Mouse (Mus musculus) adrenal gland, adult 2 months (tissue): Measurements from ENCODE around the gene Klhdc7a. TPM values are rescaled to one million over a fixed set of nuclear protein-coding genes. Genes with fewer than 3 reads are reported as not detected.

Experiments used
- DNase-seq: peaks from one replicate; pipeline ENCODE4 v3.0.0; 2021
- microRNA-seq, 2 experiments: library from miRNA; unstranded; fragments of <30 nt; microRNA quantifications; one replicate each; pipeline ENCODE4 v1.2.0; 2021
- polyA plus RNA-seq: library from polyadenylated mRNA; depleted of rRNA; stranded (reverse); fragments of >200 nt; gene quantifications from 2 replicates; pipeline ENCODE4 v1.2.3, GENCODE M21; 2012; rRNA removed
- total RNA-seq, 2 experiments: library from RNA; stranded (reverse); gene quantifications; 2 replicates each; pipeline ENCODE4 v1.2.3; 2021

Gene Klhdc7a
- total and polyA plus RNA-seq, 3 experiments, result 10.2 to 22.0 (median 15.2) TPM

DNA sequence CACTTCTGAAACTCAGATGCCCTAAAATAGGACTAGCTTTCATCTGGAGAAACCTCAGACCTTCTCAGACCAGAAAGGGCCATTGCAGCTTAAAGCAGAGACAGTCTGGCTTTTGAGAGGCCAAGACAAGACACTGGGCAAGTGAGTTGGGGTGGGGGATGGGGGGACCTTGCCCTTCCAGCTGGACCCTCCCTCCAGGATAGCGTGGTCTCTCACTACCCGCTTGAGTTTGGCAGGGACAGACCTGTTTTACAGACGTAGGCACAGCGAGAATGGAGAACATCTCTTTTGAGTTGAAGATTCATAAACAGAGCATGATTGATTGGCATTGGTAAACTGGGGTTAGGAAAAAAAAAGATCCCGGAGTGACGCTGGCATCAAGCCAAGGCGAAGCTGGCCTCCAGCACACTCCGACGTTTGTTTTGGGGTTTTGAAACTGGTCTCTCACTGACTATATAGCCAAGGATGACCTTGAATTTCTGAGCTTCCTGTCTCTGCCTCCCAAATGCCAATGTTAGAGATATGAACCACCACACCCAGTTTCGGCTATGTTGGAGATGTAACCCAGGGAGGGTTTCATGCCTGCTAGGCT, 7.0 kb downstream of the Klhdc7a start:
- peak; percentile 21 for DNase-seq

DNA sequence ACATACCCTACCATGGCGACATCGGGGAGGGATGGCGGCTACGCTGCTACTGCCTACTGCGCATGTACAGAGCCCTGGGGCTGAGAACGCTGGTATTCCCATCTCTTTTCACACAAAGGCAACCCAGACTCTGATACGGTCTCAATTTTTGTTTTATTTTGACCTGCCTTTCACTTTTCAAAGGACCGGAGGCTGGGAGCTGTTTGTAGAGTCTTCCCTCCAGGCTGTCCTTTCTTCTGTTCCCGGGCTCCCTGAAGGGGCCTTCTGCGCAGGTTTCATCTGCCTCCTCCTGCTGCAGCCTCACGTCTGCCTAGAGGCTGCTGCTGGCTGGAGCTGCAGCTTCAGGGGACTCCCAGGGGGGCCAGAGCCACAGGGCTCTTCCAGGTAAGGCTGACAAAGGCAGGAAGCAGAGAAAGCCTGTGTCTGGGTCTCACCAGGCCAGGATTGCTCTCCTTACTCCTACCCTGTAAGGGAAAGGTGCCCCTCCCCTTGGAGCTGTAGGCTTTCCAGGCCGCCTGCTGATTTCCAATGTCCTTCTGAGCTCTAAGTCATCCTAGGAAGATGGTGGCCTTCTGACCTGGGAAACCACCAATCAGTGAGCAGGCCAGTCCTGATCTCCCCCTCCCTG, 7.6 kb downstream of the Klhdc7a start:
- no peak for DNase-seq

DNA sequence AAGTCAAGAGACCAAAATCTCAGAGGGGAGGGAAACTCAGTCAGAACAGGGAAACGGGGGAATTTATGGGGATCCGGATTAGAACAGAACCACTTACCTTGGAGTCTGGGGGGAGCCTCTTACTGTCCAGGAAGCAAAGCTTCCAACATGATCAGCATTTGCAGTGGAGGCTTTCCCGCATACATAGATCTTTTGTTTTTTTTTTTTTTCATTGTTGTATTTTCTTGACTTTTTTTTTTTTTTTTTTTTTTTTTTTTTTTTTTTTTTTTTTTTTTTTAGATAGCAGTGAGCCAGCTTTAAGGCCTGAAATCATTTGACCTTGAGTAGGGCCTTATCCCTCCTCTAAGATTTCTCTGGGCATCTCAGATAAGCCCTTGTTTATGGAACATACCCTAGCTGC, 8.6 kb downstream of the Klhdc7a start:
- no peak for DNase-seq

DNA sequence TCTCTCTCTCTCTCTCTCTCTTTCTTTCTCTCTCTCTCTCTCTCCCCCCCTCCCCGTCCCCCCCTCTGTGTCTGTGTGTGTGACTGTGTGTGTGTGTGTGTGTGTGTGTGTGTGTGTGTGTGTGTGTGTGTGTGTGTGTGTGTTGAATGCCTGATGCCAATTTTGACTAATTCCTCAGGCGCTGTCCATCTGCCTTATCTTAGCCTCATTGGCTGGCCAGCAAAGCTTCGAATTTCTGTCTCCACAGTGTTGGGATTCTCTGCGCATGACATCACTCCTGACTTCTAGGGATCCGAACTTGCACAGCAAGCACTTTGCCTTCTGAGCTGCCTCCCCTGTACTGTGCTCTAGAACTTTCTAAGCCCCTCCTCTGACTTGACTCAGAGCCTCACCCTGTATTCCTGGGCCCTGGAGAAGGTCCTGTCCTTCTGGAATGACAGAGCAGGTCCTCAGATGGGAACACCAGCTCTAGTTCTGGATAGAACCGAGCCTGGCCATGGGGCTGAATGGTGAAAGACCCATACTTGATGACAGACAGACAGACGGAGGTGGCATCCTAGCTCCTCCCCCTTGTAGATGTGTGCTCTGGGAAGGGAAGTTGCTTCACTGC, 16.8 kb downstream of the Klhdc7a start:
- no peak for DNase-seq

DNA sequence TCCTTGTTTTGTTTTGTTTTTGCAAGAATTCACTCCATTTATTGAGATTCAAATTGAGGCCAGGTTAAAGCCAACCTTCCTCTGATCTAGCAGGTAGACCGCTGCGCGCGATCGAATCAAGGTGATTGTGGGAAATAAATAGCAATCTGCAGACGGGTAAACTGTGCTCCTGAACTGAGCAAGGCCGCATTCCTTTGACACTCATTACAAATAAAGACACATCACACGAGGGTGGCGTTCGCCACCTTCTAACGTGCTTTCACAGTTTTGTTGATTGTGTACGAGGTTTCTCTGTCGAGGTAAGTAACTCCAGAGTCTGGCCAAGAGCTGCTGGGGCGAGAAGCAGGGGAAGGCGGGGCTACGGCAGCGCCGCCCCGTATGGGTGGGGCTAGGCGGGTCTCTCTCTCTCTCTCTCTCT, 17.4 kb downstream of the Klhdc7a start:
- DNase-seq, result peak; percentile 34

DNA sequence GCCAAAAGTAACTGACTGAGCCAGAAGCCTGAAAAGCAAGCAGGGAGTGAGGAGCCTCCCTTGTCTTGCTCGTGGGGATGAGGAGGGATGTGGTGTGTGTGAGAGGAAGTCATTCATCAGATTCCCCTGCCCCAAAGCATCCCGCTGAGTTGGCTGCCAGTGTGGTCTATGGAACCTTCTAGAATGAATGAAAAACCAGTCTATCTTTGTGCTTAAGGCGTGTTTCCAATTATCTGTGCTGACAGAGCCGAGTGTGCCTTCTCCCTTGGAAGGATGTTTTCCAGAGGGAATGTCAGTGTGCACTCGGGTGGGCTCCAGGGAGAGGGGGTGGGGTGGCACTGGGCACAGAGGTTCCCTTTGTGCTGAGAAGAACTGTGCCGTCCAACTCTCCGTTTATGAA, 19.2 kb downstream of the Klhdc7a start:
- no peak for DNase-seq

DNA sequence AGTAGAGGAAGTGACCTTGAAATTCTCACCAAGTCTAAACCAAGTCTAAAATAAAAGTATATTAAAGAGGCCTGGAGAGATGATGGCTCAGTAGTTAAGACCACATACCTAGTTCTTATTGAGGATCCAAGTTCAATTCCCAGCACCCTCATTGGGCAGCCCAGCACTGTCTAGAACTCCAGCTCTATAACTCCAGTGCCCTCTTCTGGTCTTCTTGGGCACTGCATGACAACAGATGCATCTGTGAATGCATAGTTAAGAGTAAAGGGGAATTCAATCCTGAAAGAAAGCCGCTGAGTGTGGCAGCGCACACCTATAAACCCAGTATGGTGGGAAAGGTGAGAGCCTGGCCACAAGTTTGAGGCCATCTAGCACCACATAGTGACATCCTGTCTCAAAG, 20.5 kb downstream of the Klhdc7a start:
- no peak for DNase-seq

DNA sequence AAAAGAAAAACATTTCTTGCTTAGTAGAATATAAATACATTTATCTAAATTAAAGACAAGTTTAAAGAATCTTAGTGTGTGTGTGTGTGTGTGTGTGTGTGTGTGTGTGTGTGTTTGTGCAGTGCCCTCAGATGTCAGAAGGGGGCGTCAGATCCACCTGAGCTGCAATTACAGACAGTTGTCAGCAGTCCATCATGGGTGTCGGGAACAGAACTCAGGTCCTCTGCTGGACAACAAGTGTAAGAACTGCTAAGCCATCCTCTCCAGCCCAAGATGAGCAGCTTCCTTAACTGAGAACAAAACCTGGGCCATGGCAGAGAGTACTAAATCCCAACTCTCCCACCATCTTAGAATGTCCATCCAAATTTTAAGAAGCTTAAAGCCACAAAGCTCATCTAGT, 26.0 kb downstream of the Klhdc7a start:
- no peak for DNase-seq

DNA sequence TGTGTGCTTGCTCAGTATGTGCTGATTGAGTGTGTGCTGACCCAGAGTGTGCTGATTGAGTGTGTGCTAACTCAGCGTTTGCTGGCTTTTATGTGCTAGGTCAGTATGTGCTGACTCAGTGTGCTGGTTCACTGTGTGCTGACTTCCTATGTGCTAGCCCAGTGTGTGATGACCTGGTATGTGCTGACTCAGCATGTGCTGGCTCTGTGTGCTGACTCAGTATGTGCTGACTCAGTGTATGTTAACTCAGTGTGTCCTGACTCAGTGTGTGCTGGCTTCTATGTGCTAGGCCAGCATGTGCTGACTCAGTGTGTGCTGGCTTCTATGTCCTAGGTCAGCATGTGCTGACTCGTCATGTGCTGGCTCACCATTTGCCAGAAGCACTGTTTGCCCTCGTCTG, 32.3 kb downstream of the Klhdc7a start:
- no peak for DNase-seq

DNA sequence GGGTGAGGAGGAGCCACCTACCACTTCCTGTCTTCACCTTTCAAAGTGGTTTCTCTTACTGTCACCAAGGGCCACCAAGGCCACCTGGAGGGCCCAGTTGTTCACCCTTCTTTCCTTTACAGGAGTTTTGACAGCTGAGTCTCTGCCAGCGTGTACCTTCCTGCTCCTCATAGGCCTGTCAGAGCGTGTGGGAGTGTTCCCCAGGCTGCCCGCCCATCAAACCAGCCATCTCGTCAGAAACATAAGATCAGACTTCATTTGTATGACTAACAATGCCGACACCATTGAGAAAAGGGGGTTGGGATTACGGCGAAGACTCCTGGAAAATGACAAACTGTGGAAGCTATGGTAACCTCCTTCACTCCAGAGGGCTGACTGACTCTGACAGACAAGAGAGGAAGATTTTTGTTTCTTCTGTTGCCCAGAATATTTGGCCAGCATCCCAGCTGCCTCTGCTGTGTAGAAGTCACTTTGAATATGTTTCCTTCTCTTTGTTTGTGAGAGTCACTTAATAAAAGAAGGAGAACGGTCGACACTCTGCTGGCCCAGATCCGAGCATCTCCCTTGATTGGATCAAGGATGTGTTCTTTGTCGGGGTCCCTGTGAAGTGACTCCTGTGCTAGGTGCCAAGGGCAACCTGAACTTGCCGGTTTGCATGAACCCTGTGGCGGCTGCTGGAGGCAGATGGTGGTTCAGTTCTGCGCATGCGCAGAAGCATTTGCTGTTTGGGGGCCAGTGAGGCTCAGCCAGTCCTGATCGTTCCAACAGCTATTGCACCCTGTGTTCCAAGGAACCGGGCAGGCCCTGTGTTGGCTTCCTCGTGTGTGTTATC, 34.6 kb downstream of the Klhdc7a start:
- peak; percentile 56 for DNase-seq

DNA sequence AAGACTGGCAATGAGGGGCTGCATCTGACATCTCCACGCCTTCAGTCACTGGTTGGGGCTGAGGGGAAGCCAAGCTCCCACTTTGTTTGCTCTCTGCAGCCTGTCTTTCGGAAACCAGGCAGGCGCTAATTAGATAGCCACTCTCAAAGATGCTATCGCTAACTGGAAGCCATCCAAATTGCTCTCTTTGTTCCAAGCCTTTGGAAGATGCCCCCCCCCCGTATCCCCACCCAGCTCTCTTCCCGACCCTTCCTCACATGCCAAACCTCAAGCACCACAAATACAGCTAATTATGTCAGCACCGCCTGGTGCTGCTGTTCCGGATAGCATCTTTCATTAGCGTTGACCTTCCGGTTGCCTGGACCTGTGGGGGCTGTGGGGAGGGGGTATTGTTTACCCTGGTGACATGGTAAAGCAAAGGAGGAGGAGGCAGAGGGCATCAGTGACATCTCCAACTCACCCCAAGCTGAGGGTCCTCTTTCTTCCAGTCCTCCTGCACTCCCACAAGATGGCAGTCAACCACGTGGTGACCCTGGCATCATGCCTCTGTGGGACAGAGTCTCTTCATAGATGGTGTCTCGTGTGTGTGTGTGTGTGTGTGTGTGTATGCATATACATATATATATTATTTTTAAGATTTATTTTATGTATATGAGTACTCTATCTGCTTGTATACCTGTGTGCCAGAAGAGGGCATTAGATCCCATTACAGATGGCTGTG, 35.9 kb downstream of the Klhdc7a start:
- DNase-seq, result no peak

DNA sequence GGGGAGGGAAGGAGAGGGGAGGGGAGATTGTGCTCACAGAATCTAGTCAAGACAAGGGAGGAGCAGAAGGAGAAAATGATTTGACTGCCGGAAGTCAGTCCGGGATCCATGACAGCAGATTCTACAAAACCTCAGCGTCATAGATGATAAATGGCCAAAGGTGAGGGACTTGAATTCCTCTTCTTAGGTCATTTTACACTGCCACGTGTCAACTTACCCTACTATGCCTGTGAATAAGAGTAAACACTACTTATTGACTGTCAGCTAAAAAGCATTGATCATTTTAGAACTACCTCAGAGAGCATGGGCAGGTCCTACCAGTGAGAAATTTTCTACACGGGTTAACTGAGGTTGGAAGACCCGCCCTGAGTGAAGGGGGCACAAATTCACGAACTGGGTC, 36.9 kb downstream of the Klhdc7a start:
- no peak for DNase-seq

DNA sequence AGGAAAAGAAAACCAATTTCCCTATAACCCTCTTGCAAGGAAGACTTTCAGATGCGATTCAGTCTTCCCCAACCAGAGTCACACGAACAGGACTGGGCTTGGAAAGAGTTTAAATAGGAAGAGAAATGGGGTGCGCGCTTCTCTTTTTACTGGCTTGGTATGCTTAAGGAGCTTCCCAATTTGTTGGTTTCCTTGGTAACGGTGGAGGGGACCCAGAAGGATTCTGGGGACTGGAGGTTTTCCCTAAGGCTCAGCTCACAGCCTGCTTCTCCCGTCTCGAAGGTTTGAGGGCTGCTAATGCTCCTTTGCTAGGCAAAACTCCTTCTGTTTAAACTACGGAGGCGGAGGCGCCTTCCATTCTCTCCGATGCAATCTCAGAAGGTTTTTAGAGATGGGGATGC, 41.7 kb downstream of the Klhdc7a start:
- DNase-seq, result no peak

DNA sequence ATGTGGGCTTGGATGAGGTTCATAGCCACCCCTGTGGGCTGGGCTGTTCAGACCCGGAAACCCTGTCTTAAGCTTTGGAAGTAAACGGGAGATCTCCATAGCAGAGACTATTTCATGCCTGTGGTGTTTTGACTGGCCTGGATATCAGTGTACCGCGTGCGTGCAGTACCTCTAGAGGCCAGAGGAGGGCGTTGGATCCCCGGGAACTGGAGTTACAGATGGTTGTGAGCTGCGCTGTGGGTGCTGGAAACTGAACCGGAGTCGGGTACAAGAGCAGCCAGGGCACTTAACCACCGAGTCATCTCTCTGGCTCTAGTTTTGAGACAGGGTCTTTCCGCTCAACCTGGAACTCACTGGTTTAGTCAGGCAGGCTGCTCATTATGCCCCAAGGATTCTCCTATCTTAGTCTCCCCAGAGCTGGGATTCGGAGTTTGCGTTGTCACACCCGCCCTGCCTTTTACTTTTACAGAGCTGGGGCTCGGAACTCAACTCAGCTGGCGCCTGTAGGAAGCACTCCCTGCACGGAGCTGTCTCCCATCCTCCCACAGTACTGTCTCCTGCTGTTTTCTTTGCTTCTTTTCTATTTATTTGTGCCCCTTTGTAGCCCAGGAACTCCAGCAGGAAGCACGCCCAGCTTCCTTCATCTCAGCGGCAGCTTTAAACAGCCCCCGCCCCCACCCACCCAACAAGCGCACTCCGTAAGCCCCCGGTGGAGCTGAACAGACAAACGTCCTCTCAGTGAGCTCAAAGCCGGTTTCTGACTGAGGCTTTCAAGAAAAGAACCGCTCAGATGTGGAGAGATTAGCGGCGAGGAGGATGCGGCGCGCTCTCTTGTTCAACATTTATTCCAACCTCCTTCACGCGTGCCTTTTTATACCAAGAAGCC, 42.3 kb downstream of the Klhdc7a start:
- DNase-seq, result no peak

DNA sequence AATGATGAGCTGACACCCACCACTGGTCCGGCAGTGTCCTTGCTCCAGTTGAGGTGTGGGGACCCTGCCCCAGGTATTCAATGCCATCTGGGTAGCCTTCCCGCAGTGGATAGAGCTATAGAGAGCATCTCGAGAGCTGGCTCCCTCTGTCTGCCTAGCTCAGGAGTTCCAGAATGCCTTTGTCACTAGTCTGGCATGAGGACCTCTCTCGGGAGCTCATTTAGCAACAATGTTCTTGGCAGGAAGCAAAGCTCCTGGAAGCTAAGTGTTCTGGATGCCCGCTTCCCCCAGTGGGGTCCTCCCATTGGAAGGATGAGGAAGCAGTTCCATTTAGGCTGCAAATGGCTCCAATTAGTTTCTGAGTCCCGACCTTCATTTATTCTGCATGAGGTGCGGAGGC, 51.1 kb downstream of the Klhdc7a start:
- peak; percentile 25 for DNase-seq

Small RNA genes lying within 50 kb of the gene (microRNA-seq; reads per million reads assigned to microRNA genes)
- gene Mir2139, result 0 reads per million in 2 experiments

Other genes with a start within 250 kb of the Klhdc7a start
- gene Pax7, start 134.5 kb downstream of the Klhdc7a start, total RNA-seq, result not detected
- not detected in 2 replicates for gene Pax7, start 134.5 kb downstream of the Klhdc7a start, polyA plus RNA-seq